Mouse (Mus musculus) intestine, embryonic 15.5 days (tissue): Measurements from ENCODE around the gene Pdcd1lg2. TPM values are rescaled to one million over a fixed set of nuclear protein-coding genes. Genes with fewer than 3 reads are reported as not detected.

Source experiments
- ATAC-seq: fragments of 200-750 bp; cut with Nextera tagmentation; 2 replicates; pipeline ENCODE4 v1.8.0; 2017; ENCODE audit warnings: moderate TSS enrichment, moderate library complexity
- H3K27ac ChIP-seq: fragments of 300-500 bp; sonication (generic); 2 replicates; pipeline ENCODE4 v1.5.1; 2015; ENCODE audit warnings: mild to moderate bottlenecking, inconsistent platforms
- H3K27me3 ChIP-seq: fragments of 300-500 bp; sonication (generic); replicated peaks from 2 replicates; pipeline ENCODE4 v1.6.1; 2015; ENCODE audit warnings: inconsistent platforms
- H3K36me3 ChIP-seq: fragments of 300-500 bp; sonication (generic); 2 replicates; pipeline ENCODE4 v1.6.1; 2015; ENCODE audit warnings: inconsistent platforms
- H3K4me1 ChIP-seq: fragments of 300-500 bp; sonication (generic); replicated peaks from 2 replicates; pipeline ENCODE4 v1.6.1; 2015; ENCODE audit warnings: inconsistent platforms
- H3K4me2 ChIP-seq: fragments of 300-500 bp; sonication (generic); replicated peaks from 2 replicates; pipeline ENCODE4 v1.6.1; 2015; ENCODE audit warnings: mild to moderate bottlenecking, inconsistent platforms
- H3K4me3 ChIP-seq: fragments of 300-500 bp; sonication (generic); replicated peaks from 2 replicates; pipeline ENCODE4 v1.5.1; 2015; ENCODE audit warnings: inconsistent platforms
- H3K9ac ChIP-seq: fragments of 300-500 bp; sonication (generic); 2 replicates; pipeline ENCODE4 v1.6.1; 2015; ENCODE audit warnings: inconsistent platforms
- H3K9me3 ChIP-seq: fragments of 300-500 bp; sonication (generic); 2 replicates; pipeline ENCODE4 v1.6.1; 2016; ENCODE audit warnings: inconsistent platforms
- WGBS: fragments of 180-500 bp; shearing (Covaris S2); methylation state at CpG from one replicate; pipeline ENCODE4 v1.1.7; 2015; 5-methylcytosine and 5-hydroxymethylcytosine counted together
- polyA plus RNA-seq: library from polyadenylated mRNA; unstranded; fragments of >200 nt; fragmentation: Nextera tagmentation; extraction: Ambion mirVana; gene quantifications from 2 replicates; pipeline ENCODE4 v1.2.1, GENCODE M21; 2015

Pdcd1lg2 gene
- polyA plus RNA-seq, 1 experiment from 2014 or later, result not detected

GRCm38 (mm10) chr19:29388818-29389217 lies 21.9 kb upstream of the Pdcd1lg2 start:
- no peak overlapping the region for H3K9ac ChIP-seq
- no peaks in the 10 kb centered on the region for H3K36me3 ChIP-seq
- ATAC-seq, result no peak
- no peak overlapping the region for H3K4me3 ChIP-seq
- no peaks in the 10 kb centered on the region for H3K4me1 ChIP-seq
- WGBS, result 87% methylated on average over 1 of the region's 1 CpGs
- no peaks in the 10 kb centered on the region for H3K9me3 ChIP-seq
- H3K27ac ChIP-seq, result no peak overlapping the region
- H3K27me3 ChIP-seq, result no peaks in the 10 kb centered on the region
- no peak overlapping the region for H3K4me2 ChIP-seq

- Histone ChIP-seq H3K4me1 (no peaks in the 10 kb centered on the region), H3K4me3 (no peak overlapping the region), H3K9ac (no peak overlapping the region), H3K9me3 (no peaks in the 10 kb centered on the region), H3K4me2 (no peak overlapping the region), H3K27ac (no peak overlapping the region), H3K27me3 (no peaks in the 10 kb centered on the region), H3K36me3 (no peaks in the 10 kb centered on the region)
- 71% methylated on average over 5 of the region's 5 CpGs for WGBS
- ATAC-seq, result no peak
Measured at GRCm38 (mm10) chr19:29390483-29390882, 20.2 kb upstream of the Pdcd1lg2 start.

GRCm38 (mm10) chr19:29391279-29391678 lies 19.4 kb upstream of the Pdcd1lg2 start:
- H3K27me3 ChIP-seq, result no peaks in the 10 kb centered on the region
- H3K4me1 ChIP-seq, result no peaks in the 10 kb centered on the region
- 71% methylated on average over 4 of the region's 4 CpGs for WGBS
- ATAC-seq, result no peak
- no peak overlapping the region for H3K4me2 ChIP-seq
- no peaks in the 10 kb centered on the region for H3K9me3 ChIP-seq
- no peaks in the 10 kb centered on the region for H3K36me3 ChIP-seq
- H3K4me3 ChIP-seq, result no peak overlapping the region
- H3K27ac ChIP-seq, result no peak overlapping the region
- H3K9ac ChIP-seq, result no peak overlapping the region

- no peak overlapping the region for H3K4me2 ChIP-seq
- H3K36me3 ChIP-seq, result no peaks in the 10 kb centered on the region
- no peaks in the 10 kb centered on the region for H3K4me1 ChIP-seq
- no peak overlapping the region for H3K27ac ChIP-seq
- ATAC-seq, result no peak
- H3K27me3 ChIP-seq, result no peaks in the 10 kb centered on the region
- no peak overlapping the region for H3K4me3 ChIP-seq
- 83% methylated on average over 9 of the region's 9 CpGs for WGBS
- no peak overlapping the region for H3K9ac ChIP-seq
- H3K9me3 ChIP-seq, result no peaks in the 10 kb centered on the region
Measured at GRCm38 (mm10) chr19:29393333-29393732, 17.4 kb upstream of the Pdcd1lg2 start.

- 94% methylated on average over 2 of the region's 2 CpGs for WGBS
- H3K9me3 ChIP-seq, result no peaks in the 10 kb centered on the region
- no peak for ATAC-seq
Measured at GRCm38 (mm10) chr19:29394721-29395120, 16.0 kb upstream of the Pdcd1lg2 start.

GRCm38 (mm10) chr19:29396353-29396752 lies 14.4 kb upstream of the Pdcd1lg2 start:
- no peaks in the 10 kb centered on the region for H3K36me3 ChIP-seq
- H3K4me3 ChIP-seq, result no peak overlapping the region
- WGBS, result 48% methylated on average over 1 of the region's 1 CpGs
- no peak overlapping the region for H3K9ac ChIP-seq
- no peaks in the 10 kb centered on the region for H3K9me3 ChIP-seq
- no peak overlapping the region for H3K4me2 ChIP-seq
- H3K27me3 ChIP-seq, result no peaks in the 10 kb centered on the region
- H3K27ac ChIP-seq, result no peak overlapping the region
- ATAC-seq, result no peak
- no peaks in the 10 kb centered on the region for H3K4me1 ChIP-seq

More at GRCm38 (mm10) chr19:29394721-29395120, 16.0 kb upstream of the Pdcd1lg2 start:
- H3K36me3 ChIP-seq, result no peaks in the 10 kb centered on the region
- H3K9ac ChIP-seq, result no peak overlapping the region
- no peak overlapping the region for H3K4me2 ChIP-seq
- no peak overlapping the region for H3K4me3 ChIP-seq
- H3K27me3 ChIP-seq, result no peaks in the 10 kb centered on the region
- H3K27ac ChIP-seq, result no peak overlapping the region
- no peaks in the 10 kb centered on the region for H3K4me1 ChIP-seq

- H3K27ac ChIP-seq, result no peak overlapping the region
- no peak overlapping the region for H3K4me2 ChIP-seq
- no peaks in the 10 kb centered on the region for H3K9me3 ChIP-seq
- H3K27me3 ChIP-seq, result no peaks in the 10 kb centered on the region
- H3K36me3 ChIP-seq, result no peaks in the 10 kb centered on the region
- H3K9ac ChIP-seq, result no peak overlapping the region
- no peaks in the 10 kb centered on the region for H3K4me1 ChIP-seq
- no peak overlapping the region for H3K4me3 ChIP-seq
- 91% methylated on average over 4 of the region's 4 CpGs for WGBS
- ATAC-seq, result no peak
Measured at GRCm38 (mm10) chr19:29399786-29400185, 10.9 kb upstream of the Pdcd1lg2 start.

GRCm38 (mm10) chr19:29400466-29400865 lies 10.3 kb upstream of the Pdcd1lg2 start:
- Histone ChIP-seq H3K4me3 (no peak overlapping the region), H3K27me3 (no peaks in the 10 kb centered on the region), H3K36me3 (no peaks in the 10 kb centered on the region), H3K4me1 (no peaks in the 10 kb centered on the region), H3K9me3 (no peaks in the 10 kb centered on the region), H3K27ac (no peak overlapping the region), H3K4me2 (no peak overlapping the region), H3K9ac (no peak overlapping the region)
- WGBS, result 79% methylated on average over 3 of the region's 3 CpGs
- ATAC-seq, result no peak

GRCm38 (mm10) chr19:29402621-29403020 lies 8.1 kb upstream of the Pdcd1lg2 start:
- Histone ChIP-seq H3K9ac (no peak overlapping the region), H3K4me1 (no peaks in the 10 kb centered on the region), H3K4me2 (no peak overlapping the region), H3K27ac (no peak overlapping the region), H3K9me3 (no peaks in the 10 kb centered on the region), H3K36me3 (no peaks in the 10 kb centered on the region), H3K4me3 (no peak overlapping the region), H3K27me3 (no peaks in the 10 kb centered on the region)
- ATAC-seq, result no peak
- 92% methylated on average over 4 of the region's 4 CpGs for WGBS

- Histone ChIP-seq H3K4me1 (no peaks in the 10 kb centered on the region), H3K9me3 (no peaks in the 10 kb centered on the region), H3K9ac (no peak overlapping the region), H3K36me3 (no peaks in the 10 kb centered on the region), H3K27ac (no peak overlapping the region), H3K4me3 (no peak overlapping the region), H3K27me3 (no peaks in the 10 kb centered on the region), H3K4me2 (no peak overlapping the region)
- 72% methylated on average over 4 of the region's 4 CpGs for WGBS
- no peak for ATAC-seq
Measured at GRCm38 (mm10) chr19:29403251-29403650, 7.5 kb upstream of the Pdcd1lg2 start.

GRCm38 (mm10) chr19:29405388-29405787 lies 5.3 kb upstream of the Pdcd1lg2 start:
- H3K27me3 ChIP-seq, result no peaks in the 10 kb centered on the region
- no peak for ATAC-seq
- no peak overlapping the region for H3K27ac ChIP-seq
- H3K4me2 ChIP-seq, result no peak overlapping the region
- H3K9me3 ChIP-seq, result no peaks in the 10 kb centered on the region
- WGBS, result 73% methylated on average over 2 of the region's 2 CpGs
- H3K9ac ChIP-seq, result no peak overlapping the region
- no peaks in the 10 kb centered on the region for H3K36me3 ChIP-seq
- no peak overlapping the region for H3K4me3 ChIP-seq
- H3K4me1 ChIP-seq, result no peaks in the 10 kb centered on the region

GRCm38 (mm10) chr19:29406042-29407017 lies 4.4 kb upstream of the Pdcd1lg2 start:
- Histone ChIP-seq H3K9me3 (no peaks in the 10 kb centered on the region), H3K4me2 (no peak overlapping the region), H3K4me3 (no peak overlapping the region), H3K27me3 (no peaks in the 10 kb centered on the region), H3K36me3 (no peaks in the 10 kb centered on the region), H3K4me1 (no peaks in the 10 kb centered on the region), H3K27ac (no peak overlapping the region), H3K9ac (no peak overlapping the region)
- no peak for ATAC-seq
- 86% methylated on average over 18 of the region's 18 CpGs for WGBS
